Comparison of ENCODE assay signal across 18 mouse cellular contexts in genomic region chr8:106592458-106592857, GRCm38 (mm10).
"Had no signal": no experiment of that assay in that cellular context is flagged by ENCODE, and none has a peak within 500 bp of the region (broad histone marks: within the 10 kb centered on the region; RNA-seq: fewer than 3 reads in every experiment).

No protein-coding gene starts in this region.

- H3K27me3 ChIP-seq: lung, embryonic 15.5 days; midbrain, embryonic 13.5 days; midbrain, embryonic 15.5 days; neural tube, embryonic 12.5 days had no signal

- H3K4me2 ChIP-seq: lung, embryonic 15.5 days; midbrain, embryonic 11.5 days; midbrain, embryonic 13.5 days; midbrain, embryonic 15.5 days; neural tube, embryonic 12.5 days had no signal

- H3K27ac ChIP-seq: liver, embryonic 14.5 days; lung, embryonic 15.5 days; macrophage; midbrain, embryonic 13.5 days; midbrain, embryonic 15.5 days; neural tube, embryonic 12.5 days had no signal

- H3K4me3 ChIP-seq: lung, embryonic 15.5 days; megakaryocyte, embryonic 14.5 days; midbrain, embryonic 13.5 days; midbrain, embryonic 15.5 days; myocyte; neural tube, embryonic 12.5 days had no signal

- H3K9me3 ChIP-seq: lung, embryonic 15.5 days; megakaryocyte, embryonic 14.5 days; midbrain, embryonic 13.5 days; midbrain, embryonic 15.5 days; neural tube, embryonic 12.5 days had no signal

- H3K36me3 ChIP-seq: lung, embryonic 15.5 days; midbrain, embryonic 13.5 days; midbrain, embryonic 15.5 days; neural tube, embryonic 12.5 days had no signal

- ATAC-seq: lung, postnatal 0 days; midbrain, embryonic 13.5 days; midbrain, embryonic 15.5 days had no signal

- DNase-seq: lung, adult 18-20 months; lung, postnatal 14 days; lung, postnatal 36 days; right cerebral cortex, postnatal 14 days; spleen, adult 18-20 months; thymus, adult 2 months; thymus, postnatal 25 days; thymus, postnatal 4 days had no signal

- H3K9ac ChIP-seq: liver, embryonic 14.5 days; lung, embryonic 15.5 days; midbrain, embryonic 13.5 days; midbrain, embryonic 15.5 days; neural tube, embryonic 12.5 days had no signal

- H3K4me1 ChIP-seq: lung, embryonic 15.5 days; megakaryocyte, embryonic 14.5 days; midbrain, embryonic 13.5 days; midbrain, embryonic 15.5 days; neural tube, embryonic 12.5 days had no signal
